11 mouse cellular contexts compared by ENCODE assay signal in the genomic region with DNA sequence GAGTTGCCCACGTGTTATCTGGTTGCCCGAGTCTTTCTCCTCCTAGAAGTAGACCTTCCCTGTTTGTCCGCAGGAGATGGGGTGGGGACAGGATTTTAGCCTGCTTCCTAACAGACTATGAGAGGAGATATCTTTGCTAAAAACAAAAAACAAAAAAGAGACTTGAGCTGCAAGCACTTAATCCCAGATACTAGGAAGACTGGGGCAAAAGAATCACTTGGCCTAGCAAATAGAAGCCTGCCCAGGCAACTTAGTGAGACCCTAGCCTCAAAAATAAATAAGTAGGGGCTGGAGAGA. TPM values are rescaled to one million over a fixed set of nuclear protein-coding genes. Genes with fewer than 3 reads are reported as not detected.
DNase-seq lines count a peak whose midpoint lies in the region; ATAC-seq and TF ChIP-seq lines count a peak whose summit lies in the region.
"Had no signal": no experiment of that assay in that cellular context is flagged by ENCODE, and none has a peak within 500 bp of the region (broad histone marks: within the 10 kb centered on the region; RNA-seq: fewer than 3 reads in every experiment).

No protein-coding gene starts in this region.

- H3K4me3 ChIP-seq in heart, embryonic 15.5 days = peak overlapping the region; percentile 41
- peak overlapping the region in 1 of 2 experiments; percentile 64; a peak in 1 of 4 replicates for H3K4me3 ChIP-seq in ES-E14 (ENCODE audit: insufficient read depth in 1 of 2, low read depth in 1 of 2, low read length in 2 of 2, poor library complexity in 1 of 2, severe bottlenecking in 1 of 2)
- H3K4me3 ChIP-seq in forebrain, embryonic 15.5 days = no peak overlapping the region
- H3K4me3 ChIP-seq in limb, embryonic 15.5 days = peak overlapping the region; percentile 38

- H3K4me2 ChIP-seq in heart, embryonic 15.5 days = peak overlapping the region; percentile 62
- no peak overlapping the region for H3K4me2 ChIP-seq in forebrain, embryonic 15.5 days (replicated peaks)
- 0 out of 2 replicates have a peak overlapping the region, but pooled peaks have one; percentile 47 for H3K4me2 ChIP-seq in limb, embryonic 15.5 days

- H3K27ac ChIP-seq in heart, embryonic 15.5 days = peak overlapping the region; percentile 83
- peak overlapping the region; percentile 89 for H3K27ac ChIP-seq in ES-E14 (ENCODE audit: insufficient read depth, low read depth, low read length, poor library complexity, severe bottlenecking)
- peak overlapping the region; percentile 86 for H3K27ac ChIP-seq in forebrain, embryonic 15.5 days (replicated peaks)
- peak overlapping the region; percentile 91 for H3K27ac ChIP-seq in limb, embryonic 15.5 days

- no peak for DNase-seq in heart, adult 9 months (ENCODE audit: low spot score in 2 of 2)
- DNase-seq in ES-E14 (ENCODE audit: low read depth, low spot score) = no peak
- DNase-seq in cerebellum, adult 9-11 months = no peak
- DNase-seq in cerebellum, postnatal 36 days = no peak
- no peak for DNase-seq in c-Kit-positive CD71-positive TER-119-positive erythroid progenitor cells, embryonic 14.5 days (ENCODE audit: low spot score)
- DNase-seq: cerebellum, adult 11-12 months; lung, postnatal 36 days had no signal

- 59% methylated on average over 3 of the region's 3 CpGs for WGBS in heart, embryonic 15.5 days
- WGBS in forebrain, embryonic 15.5 days = 20% methylated on average over 3 of the region's 3 CpGs
- WGBS in limb, embryonic 15.5 days = 55% methylated on average over 3 of the region's 3 CpGs

- H3K9ac ChIP-seq in heart, embryonic 15.5 days = peak overlapping the region; percentile 37
- peak overlapping the region; percentile 57; the same call in 1 of the 2 replicates for H3K9ac ChIP-seq in ES-E14 (ENCODE audit: insufficient read depth, low read depth, low read length, poor library complexity, severe bottlenecking)
- no peak overlapping the region for H3K9ac ChIP-seq in forebrain, embryonic 15.5 days (replicated peaks)
- no peak overlapping the region for H3K9ac ChIP-seq in limb, embryonic 15.5 days

- H3K36me3 ChIP-seq in heart, embryonic 15.5 days = no peaks in the 10 kb centered on the region
- H3K36me3 ChIP-seq in ES-E14 (ENCODE audit: control insufficient read depth, insufficient read depth, low read length, poor library complexity, severe bottlenecking) = no peaks in the 10 kb centered on the region
- H3K36me3 ChIP-seq in forebrain, embryonic 15.5 days = no peaks in the 10 kb centered on the region
- H3K36me3 ChIP-seq in limb, embryonic 15.5 days = no peaks in the 10 kb centered on the region

- H3K27me3 ChIP-seq in heart, embryonic 15.5 days = no peaks in the 10 kb centered on the region
- H3K27me3 ChIP-seq in forebrain, embryonic 15.5 days = no peaks in the 10 kb centered on the region
- H3K27me3 ChIP-seq in limb, embryonic 15.5 days = no peaks in the 10 kb centered on the region

- H3K4me1 ChIP-seq in heart, embryonic 15.5 days (replicated peaks) = peaks cover 52% of the 10 kb centered on the region
- peaks cover 13 to 35% of the 10 kb centered on the region in 2 experiments for H3K4me1 ChIP-seq in ES-E14 (ENCODE audit: control insufficient read depth in 2 of 2, insufficient read depth in 2 of 2, low read length in 2 of 2, poor library complexity in 1 of 2)
- H3K4me1 ChIP-seq in forebrain, embryonic 15.5 days = peaks cover 30% of the 10 kb centered on the region
- peaks cover 46% of the 10 kb centered on the region for H3K4me1 ChIP-seq in limb, embryonic 15.5 days

- no peak for ATAC-seq in heart, embryonic 15.5 days (replicated peaks; ENCODE audit: insufficient number of reproducible peaks, insufficient read depth, low FRiP score, low read depth)
- no peak for ATAC-seq in forebrain, embryonic 15.5 days (replicated peaks)
- no peak for ATAC-seq in limb, embryonic 15.5 days (ENCODE audit: insufficient number of reproducible peaks, low FRiP score, low TSS enrichment, low read depth)
- ATAC-seq: CD4-positive, CD25-positive, alpha-beta regulatory T cell, adult 4 months had no signal

- in situ Hi-C loops in ES-E14 (cut with MboI; ENCODE audit: low sequenced_read_pairs in 2 of 2, unreplicated experiment in 2 of 2) = no loop called here

- H3K9me3 ChIP-seq in heart, embryonic 15.5 days (replicated peaks) = no peaks in the 10 kb centered on the region
- H3K9me3 ChIP-seq in ES-E14 (ENCODE audit: control insufficient read depth, insufficient read depth, low read depth, low read length) = no peaks in the 10 kb centered on the region
- no peaks in the 10 kb centered on the region for H3K9me3 ChIP-seq in forebrain, embryonic 15.5 days
- H3K9me3 ChIP-seq in limb, embryonic 15.5 days = no peaks in the 10 kb centered on the region

TF ChIP-seq in ES-E14, 5 proteins besides CTCF, POLR2A, EP300 and RAD21:
- no peak for TF ChIP-seq ZNF384 (IDR thresholded peaks at IDR 0.05; ENCODE audit: low read depth, low read length)
- TF ChIP-seq CHD2 (IDR thresholded peaks at IDR 0.05; ENCODE audit: low read depth, low read length) = no peak
- no peak for TF ChIP-seq MAFK (IDR thresholded peaks at IDR 0.05; ENCODE audit: insufficient read depth, low read depth, low read length)
- TF ChIP-seq ZC3H11A (IDR thresholded peaks at IDR 0.05; ENCODE audit: borderline replicate concordance, low read depth, low read length) = no peak
- TF ChIP-seq HCFC1 (IDR thresholded peaks at IDR 0.05; ENCODE audit: borderline replicate concordance, insufficient read depth, low read length) = no peak

RNA-seq across cellular contexts. Expression of gene Gm11627, which starts 0.7 kb away (rescaled TPM):
- polyA plus RNA-seq in heart, embryonic 15.5 days (2015; fragmentation: Nextera tagmentation; extraction: Ambion mirVana) = 9.7 and 13.7 TPM in 2 replicates
- total RNA-seq in ES-E14 (2012; rRNA removed) = 5.2 and 7.5 TPM in 2 replicates
- 8.2 and 10.1 TPM in 2 replicates for polyA plus RNA-seq in forebrain, embryonic 15.5 days (2015; fragmentation: Nextera tagmentation; extraction: Ambion mirVana)
- 10.7 and 11.3 TPM in 2 replicates for polyA plus RNA-seq in limb, embryonic 15.5 days (2015; fragmentation: Nextera tagmentation; extraction: Ambion mirVana)
- polyA plus RNA-seq: CD4-positive, CD25-positive, alpha-beta regulatory T cell, adult 4 months had no signal

RNA-seq across cellular contexts. Expression of gene Gpatch8, which starts 23.8 kb away (rescaled TPM):
- polyA plus RNA-seq in heart, embryonic 15.5 days (2015; fragmentation: Nextera tagmentation; extraction: Ambion mirVana) = 34.4 and 38.4 TPM in 2 replicates
- total RNA-seq in ES-E14 (2012; rRNA removed) = 22.5 and 22.9 TPM in 2 replicates
- 77.6 and 80.8 TPM in 2 replicates for polyA plus RNA-seq in forebrain, embryonic 15.5 days (2015; fragmentation: Nextera tagmentation; extraction: Ambion mirVana)
- polyA plus RNA-seq in limb, embryonic 15.5 days (2015; fragmentation: Nextera tagmentation; extraction: Ambion mirVana) = 46.2 and 56.5 TPM in 2 replicates

RNA-seq across cellular contexts. Expression of gene Fzd2, which starts 24.2 kb away (rescaled TPM):
- polyA plus RNA-seq in heart, embryonic 15.5 days (2015; fragmentation: Nextera tagmentation; extraction: Ambion mirVana) = 15.1 and 20.4 TPM in 2 replicates
- total RNA-seq in ES-E14 (2012; rRNA removed) = 26.4 and 27.9 TPM in 2 replicates
- polyA plus RNA-seq in forebrain, embryonic 15.5 days (2015; fragmentation: Nextera tagmentation; extraction: Ambion mirVana) = 18.4 and 20.3 TPM in 2 replicates
- 41.0 and 48.5 TPM in 2 replicates for polyA plus RNA-seq in limb, embryonic 15.5 days (2015; fragmentation: Nextera tagmentation; extraction: Ambion mirVana)
- polyA plus RNA-seq: CD4-positive, CD25-positive, alpha-beta regulatory T cell, adult 4 months had no signal

Comparison
In these comparisons a context has a peak if more than half of its experiments do, and no peak if none do; other contexts are left out.
1. H3K9ac ChIP-seq: peak in heart, embryonic 15.5 days (single experiment) and ES-E14 (single experiment); none in forebrain, embryonic 15.5 days (single experiment) and limb, embryonic 15.5 days (single experiment).
2. Peak in every context shown above with its lines, with median percentiles within 50 percentile points of each other: H3K27ac ChIP-seq.